Mouse (Mus musculus): Measurements from ENCODE around the gene Arpp21. TPM values are rescaled to one million over a fixed set of nuclear protein-coding genes. Genes with fewer than 3 reads are reported as not detected.
A peak's percentile ranks its signal among the peaks of the same experiment; 100 is the strongest.

Arpp21 gene
- polyA plus RNA-seq, 1 experiment from 2014 or later, result 1.0 TPM

GRCm38 (mm10) chr9:112253730-112254129 is 18.0 kb upstream of the Arpp21 start:
- no peaks in the 10 kb centered on the region for H3K27me3 ChIP-seq (replicated peaks; ENCODE audit: control insufficient read depth, insufficient read depth, low read length)
- DNase-seq (ENCODE audit: low spot score) (no peak), ATAC-seq (replicated peaks; ENCODE audit: low FRiP score, low TSS enrichment, low read depth) (no peak)
- no peaks in the 10 kb centered on the region for H3K4me1 ChIP-seq (replicated peaks; ENCODE audit: control insufficient read depth, insufficient read depth, low read length)
- no peaks in the 10 kb centered on the region for H3K36me3 ChIP-seq (ENCODE audit: control insufficient read depth, insufficient read depth, low read length)
- H3K27ac ChIP-seq (ENCODE audit: low read depth), result no peak overlapping the region
- H3K9ac ChIP-seq (ENCODE audit: low read length), result no peak overlapping the region
- H3K4me3 ChIP-seq (ENCODE audit: low read depth, low read length), result no peak overlapping the region
- H3K9me3 ChIP-seq (ENCODE audit: control insufficient read depth, low read length), result no peaks in the 10 kb centered on the region
- no peak overlapping the region for H3K4me2 ChIP-seq (ENCODE audit: low read length)
- 87% methylated on average over 1 of the region's 1 CpGs for WGBS

GRCm38 (mm10) chr9:112251857-112252256 is 16.1 kb upstream of the Arpp21 start:
- no peak overlapping the region for H3K9ac ChIP-seq (ENCODE audit: low read length)
- no peak overlapping the region for H3K4me2 ChIP-seq (ENCODE audit: low read length)
- H3K4me1 ChIP-seq (replicated peaks; ENCODE audit: control insufficient read depth, insufficient read depth, low read length), result no peaks in the 10 kb centered on the region
- 77% methylated on average over 3 of the region's 3 CpGs for WGBS
- H3K27ac ChIP-seq (ENCODE audit: low read depth), result no peak overlapping the region
- ATAC-seq (replicated peaks; ENCODE audit: low FRiP score, low TSS enrichment, low read depth) (no peak), DNase-seq (ENCODE audit: low spot score) (no peak)
- H3K4me3 ChIP-seq (ENCODE audit: low read depth, low read length), result no peak overlapping the region
- no peaks in the 10 kb centered on the region for H3K9me3 ChIP-seq (ENCODE audit: control insufficient read depth, low read length)
- H3K36me3 ChIP-seq (ENCODE audit: control insufficient read depth, insufficient read depth, low read length), result no peaks in the 10 kb centered on the region
- H3K27me3 ChIP-seq (replicated peaks; ENCODE audit: control insufficient read depth, insufficient read depth, low read length), result no peaks in the 10 kb centered on the region

- H3K27ac ChIP-seq (ENCODE audit: low read depth), result no peak overlapping the region
- no peak overlapping the region for H3K4me3 ChIP-seq (ENCODE audit: low read depth, low read length)
- no peaks in the 10 kb centered on the region for H3K27me3 ChIP-seq (replicated peaks; ENCODE audit: control insufficient read depth, insufficient read depth, low read length)
- no peaks in the 10 kb centered on the region for H3K9me3 ChIP-seq (ENCODE audit: control insufficient read depth, low read length)
- no peak overlapping the region for H3K4me2 ChIP-seq (ENCODE audit: low read length)
- ATAC-seq (replicated peaks; ENCODE audit: low FRiP score, low TSS enrichment, low read depth), result no peak
- no peak for DNase-seq (ENCODE audit: low spot score)
- no peaks in the 10 kb centered on the region for H3K36me3 ChIP-seq (ENCODE audit: control insufficient read depth, insufficient read depth, low read length)
- no peak overlapping the region for H3K9ac ChIP-seq (ENCODE audit: low read length)
- H3K4me1 ChIP-seq (replicated peaks; ENCODE audit: control insufficient read depth, insufficient read depth, low read length), result no peaks in the 10 kb centered on the region
- WGBS, result 94% methylated on average over 5 of the region's 5 CpGs
Measured at GRCm38 (mm10) chr9:112251339-112251738, 15.6 kb upstream of the Arpp21 start.

GRCm38 (mm10) chr9:112249753-112250152 is 14.0 kb upstream of the Arpp21 start:
- Histone ChIP-seq H3K4me1 (replicated peaks; ENCODE audit: control insufficient read depth, insufficient read depth, low read length) (no peaks in the 10 kb centered on the region), H3K9ac (ENCODE audit: low read length) (no peak overlapping the region), H3K4me3 (ENCODE audit: low read depth, low read length) (no peak overlapping the region), H3K9me3 (ENCODE audit: control insufficient read depth, low read length) (no peaks in the 10 kb centered on the region), H3K27ac (ENCODE audit: low read depth) (no peak overlapping the region), H3K4me2 (ENCODE audit: low read length) (no peak overlapping the region), H3K36me3 (ENCODE audit: control insufficient read depth, insufficient read depth, low read length) (no peaks in the 10 kb centered on the region), H3K27me3 (replicated peaks; ENCODE audit: control insufficient read depth, insufficient read depth, low read length) (no peaks in the 10 kb centered on the region)
- DNase-seq (ENCODE audit: low spot score), result no peak
- WGBS, result 81% methylated on average over 4 of the region's 4 CpGs
- ATAC-seq (replicated peaks; ENCODE audit: low FRiP score, low TSS enrichment, low read depth), result no peak

- Histone ChIP-seq H3K36me3 (ENCODE audit: control insufficient read depth, insufficient read depth, low read length) (no peaks in the 10 kb centered on the region), H3K4me2 (ENCODE audit: low read length) (no peak overlapping the region), H3K9me3 (ENCODE audit: control insufficient read depth, low read length) (no peaks in the 10 kb centered on the region), H3K4me3 (ENCODE audit: low read depth, low read length) (no peak overlapping the region), H3K4me1 (replicated peaks; ENCODE audit: control insufficient read depth, insufficient read depth, low read length) (no peaks in the 10 kb centered on the region), H3K27me3 (replicated peaks; ENCODE audit: control insufficient read depth, insufficient read depth, low read length) (no peaks in the 10 kb centered on the region), H3K27ac (ENCODE audit: low read depth) (no peak overlapping the region), H3K9ac (ENCODE audit: low read length) (no peak overlapping the region)
- DNase-seq (ENCODE audit: low spot score), result no peak
- 75% methylated on average over 2 of the region's 2 CpGs for WGBS
- no peak for ATAC-seq (replicated peaks; ENCODE audit: low FRiP score, low TSS enrichment, low read depth)
Measured at GRCm38 (mm10) chr9:112247183-112247582, 11.4 kb upstream of the Arpp21 start.

- H3K27me3 ChIP-seq (replicated peaks; ENCODE audit: control insufficient read depth, insufficient read depth, low read length), result peaks cover 39% of the 10 kb centered on the region
- no peak overlapping the region for H3K4me3 ChIP-seq (ENCODE audit: low read depth, low read length)
- H3K36me3 ChIP-seq (ENCODE audit: control insufficient read depth, insufficient read depth, low read length), result no peaks in the 10 kb centered on the region
- 83% methylated on average over 9 of the region's 9 CpGs for WGBS
- no peaks in the 10 kb centered on the region for H3K9me3 ChIP-seq (ENCODE audit: control insufficient read depth, low read length)
- ATAC-seq (replicated peaks; ENCODE audit: low FRiP score, low TSS enrichment, low read depth) (no peak), DNase-seq (ENCODE audit: low spot score) (no peak)
- no peak overlapping the region for H3K4me2 ChIP-seq (ENCODE audit: low read length)
- H3K4me1 ChIP-seq (replicated peaks; ENCODE audit: control insufficient read depth, insufficient read depth, low read length), result 0 out of 2 replicates have a peak, but pooled peaks cover 3% of the 10 kb centered on the region
- no peak overlapping the region for H3K27ac ChIP-seq (ENCODE audit: low read depth)
- no peak overlapping the region for H3K9ac ChIP-seq (ENCODE audit: low read length)
Measured at GRCm38 (mm10) chr9:112238168-112238567, 2.4 kb upstream of the Arpp21 start.

GRCm38 (mm10) chr9:112236551-112236950 is 813 bp upstream of the Arpp21 start:
- Histone ChIP-seq H3K27me3 (replicated peaks; ENCODE audit: control insufficient read depth, insufficient read depth, low read length) (peaks cover 55% of the 10 kb centered on the region), H3K4me2 (ENCODE audit: low read length) (no peak overlapping the region), H3K36me3 (ENCODE audit: control insufficient read depth, insufficient read depth, low read length) (no peaks in the 10 kb centered on the region), H3K4me1 (replicated peaks; ENCODE audit: control insufficient read depth, insufficient read depth, low read length) (0 out of 2 replicates have a peak, but pooled peaks cover 3% of the 10 kb centered on the region), H3K4me3 (ENCODE audit: low read depth, low read length) (no peak overlapping the region), H3K9ac (ENCODE audit: low read length) (no peak overlapping the region), H3K27ac (ENCODE audit: low read depth) (no peak overlapping the region), H3K9me3 (ENCODE audit: control insufficient read depth, low read length) (no peaks in the 10 kb centered on the region)
- WGBS, result 84% methylated on average over 8 of the region's 8 CpGs
- no peak for DNase-seq (ENCODE audit: low spot score)
- no peak for ATAC-seq (replicated peaks; ENCODE audit: low FRiP score, low TSS enrichment, low read depth)

- H3K4me3 ChIP-seq (ENCODE audit: low read depth, low read length), result peak overlapping the region; percentile 28
- H3K27me3 ChIP-seq (replicated peaks; ENCODE audit: control insufficient read depth, insufficient read depth, low read length), result peaks cover 65% of the 10 kb centered on the region
- DNase-seq (ENCODE audit: low spot score), result peak; percentile 61
- H3K4me1 ChIP-seq (replicated peaks; ENCODE audit: control insufficient read depth, insufficient read depth, low read length), result 0 out of 2 replicates have a peak, but pooled peaks cover 3% of the 10 kb centered on the region
- H3K4me2 ChIP-seq (ENCODE audit: low read length), result peak overlapping the region; percentile 47
- under 1% methylated on average over 36 of the region's 44 CpGs for WGBS
- no peak overlapping the region for H3K27ac ChIP-seq (ENCODE audit: low read depth)
- ATAC-seq (replicated peaks; ENCODE audit: low FRiP score, low TSS enrichment, low read depth), result peak; percentile 55
- H3K36me3 ChIP-seq (ENCODE audit: control insufficient read depth, insufficient read depth, low read length), result no peaks in the 10 kb centered on the region
- no peaks in the 10 kb centered on the region for H3K9me3 ChIP-seq (ENCODE audit: control insufficient read depth, low read length)
- H3K9ac ChIP-seq (ENCODE audit: low read length), result no peak overlapping the region
Measured at GRCm38 (mm10) chr9:112235041-112235695, 570 bp downstream of the Arpp21 start.

GRCm38 (mm10) chr9:112234505-112235024 is 1.2 kb downstream of the Arpp21 start:
- H3K9ac ChIP-seq (ENCODE audit: low read length), result no peak overlapping the region
- H3K27me3 ChIP-seq (replicated peaks; ENCODE audit: control insufficient read depth, insufficient read depth, low read length), result peaks cover 65% of the 10 kb centered on the region
- ATAC-seq (replicated peaks; ENCODE audit: low FRiP score, low TSS enrichment, low read depth), result peak; percentile 19; the same call in 1 of the 2 replicates
- H3K4me1 ChIP-seq (replicated peaks; ENCODE audit: control insufficient read depth, insufficient read depth, low read length), result 0 out of 2 replicates have a peak, but pooled peaks cover 3% of the 10 kb centered on the region
- H3K9me3 ChIP-seq (ENCODE audit: control insufficient read depth, low read length), result no peaks in the 10 kb centered on the region
- no peaks in the 10 kb centered on the region for H3K36me3 ChIP-seq (ENCODE audit: control insufficient read depth, insufficient read depth, low read length)
- peak; percentile 58 for DNase-seq (ENCODE audit: low spot score)
- 2% methylated on average over 24 of the region's 24 CpGs for WGBS
- H3K4me3 ChIP-seq (ENCODE audit: low read depth, low read length), result peak overlapping the region; percentile 28
- H3K27ac ChIP-seq (ENCODE audit: low read depth), result no peak overlapping the region
- peak overlapping the region; percentile 47 for H3K4me2 ChIP-seq (ENCODE audit: low read length)
